In the genomic region with DNA sequence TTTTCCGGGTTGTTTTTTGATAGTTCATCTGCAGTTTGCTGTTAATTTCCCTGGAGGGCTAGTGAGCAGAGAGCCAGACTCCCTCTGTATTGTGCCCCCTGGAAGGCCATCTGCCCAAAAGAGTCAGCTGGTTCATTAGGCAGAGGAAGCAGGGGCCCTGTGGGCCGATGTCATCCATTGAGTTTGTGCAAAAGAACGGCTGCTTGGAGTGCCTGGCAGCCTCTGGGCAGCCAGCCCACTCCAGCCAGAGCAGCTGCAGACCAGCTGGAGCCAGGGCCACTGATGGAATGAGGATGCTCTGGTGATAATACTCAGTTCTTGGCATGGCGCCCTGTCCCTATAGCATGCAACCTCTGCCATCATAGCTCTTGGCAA, we compare ENCODE assay signal across 8 mouse cellular contexts. TPM values are rescaled to one million over a fixed set of nuclear protein-coding genes. Genes with fewer than 3 reads are reported as not detected.
DNase-seq lines count a peak whose midpoint lies in the region; ATAC-seq lines count a peak whose summit lies in the region.

No protein-coding gene starts in this region.

- WGBS in kidney, embryonic 15.5 days: 50% methylated on average over 4 of the region's 4 CpGs
- WGBS in liver, embryonic 12.5 days (ENCODE audit: insufficient replicate concordance): 62% methylated on average over 4 of the region's 4 CpGs

- no peaks in the 10 kb centered on the region for H3K27me3 ChIP-seq in kidney, embryonic 15.5 days
- H3K27me3 ChIP-seq in liver, embryonic 12.5 days (replicated peaks): peaks cover 15% of the 10 kb centered on the region; the same call in 1 of the 2 replicates

- ATAC-seq in kidney, embryonic 15.5 days (replicated peaks; ENCODE audit: low FRiP score): no peak
- ATAC-seq in liver, embryonic 12.5 days: no peak

- no peaks in the 10 kb centered on the region for H3K9me3 ChIP-seq in kidney, embryonic 15.5 days (replicated peaks)
- H3K9me3 ChIP-seq in liver, embryonic 12.5 days (replicated peaks): no peaks in the 10 kb centered on the region

- H3K4me1 ChIP-seq in kidney, embryonic 15.5 days: peaks cover 29% of the 10 kb centered on the region
- H3K4me1 ChIP-seq in liver, embryonic 12.5 days: peaks cover 22% of the 10 kb centered on the region

- no peak overlapping the region for H3K4me3 ChIP-seq in kidney, embryonic 15.5 days (replicated peaks)
- no peak overlapping the region for H3K4me3 ChIP-seq in liver, embryonic 12.5 days

- no peak overlapping the region for H3K9ac ChIP-seq in kidney, embryonic 15.5 days
- no peak overlapping the region for H3K9ac ChIP-seq in liver, embryonic 12.5 days

- no peak overlapping the region for H3K4me2 ChIP-seq in kidney, embryonic 15.5 days
- no peak overlapping the region for H3K4me2 ChIP-seq in liver, embryonic 12.5 days

- intact Hi-C loops in heart, postnatal 10 days (cut with DNase I): no loop called here
- intact Hi-C loops in left cerebral cortex, postnatal 14 days (cut with DNase I): no loop called here

- peak; percentile 63 to 71 for DNase-seq in kidney, postnatal 4 days
- DNase-seq in brain, embryonic 18.5 days (ENCODE audit: low read depth, low spot score): peak; percentile 46
- peak; percentile 59 to 71 for DNase-seq in heart, postnatal 10 days
- peak; percentile 53 to 69 for DNase-seq in left cerebral cortex, postnatal 14 days (ENCODE audit: low spot score in 2 of 2)
- DNase-seq in ovary, postnatal 36 days (ENCODE audit: low spot score): peak; percentile 66
- DNase-seq in thymus, postnatal 25 days: no peak

- H3K36me3 ChIP-seq in kidney, embryonic 15.5 days: no peaks in the 10 kb centered on the region
- no peaks in the 10 kb centered on the region for H3K36me3 ChIP-seq in liver, embryonic 12.5 days

- no peak overlapping the region for H3K27ac ChIP-seq in kidney, embryonic 15.5 days
- H3K27ac ChIP-seq in liver, embryonic 12.5 days: no peak overlapping the region

RNA-seq across cellular contexts. Expression of gene Ass1, which starts 20.6 kb away (rescaled TPM):
- polyA plus RNA-seq in kidney, embryonic 15.5 days (2015; fragmentation: Nextera tagmentation; extraction: Ambion mirVana): 72.1 and 77.8 TPM in 2 replicates
- total RNA-seq in heart, postnatal 10 days (2021): 1 to 10 TPM; 3.4 to 4.2 TPM
- total RNA-seq in left cerebral cortex, postnatal 14 days (2021): 10 to 100 TPM in 1 of 2 experiments, 1 to 10 TPM in 1; 8.5 to 14.6 TPM
- polyA plus RNA-seq in liver, embryonic 12.5 days (2016; fragmentation: Nextera tagmentation; extraction: Ambion mirVana): 58.9 and 59.9 TPM in 2 replicates
